Mouse (Mus musculus) neural tube, embryonic 14.5 days (tissue): ENCODE measurements at regions not wholly inside any gene's neighbourhood (a gene's known extent, or its start where the extent isn't known, plus 50 kb on each side); places are given as distances from the start of the nearest gene placed in this dataset.

Source experiments
- ATAC-seq: fragments of 200-750 bp; cut with Nextera tagmentation; 2 replicates; pipeline ENCODE4 v1.8.0; 2017; ENCODE audit warnings: low read depth, mild to moderate bottlenecking, moderate TSS enrichment, moderate library complexity
- H3K27ac ChIP-seq: fragments of 300-500 bp; sonication (generic); 2 replicates; pipeline ENCODE4 v1.5.1; 2014; ENCODE audit warnings: low read depth, mild to moderate bottlenecking, control low read depth, low read length, moderate library complexity, mixed read lengths
- H3K27me3 ChIP-seq: fragments of 300-500 bp; sonication (generic); 2 replicates; pipeline ENCODE4 v1.6.1; 2014; ENCODE audit warnings: low read length; ENCODE audit not compliant: control insufficient read depth, insufficient read depth
- H3K36me3 ChIP-seq: fragments of 300-500 bp; sonication (generic); 2 replicates; pipeline ENCODE4 v1.6.1; 2014; ENCODE audit warnings: low read length, mixed read lengths; ENCODE audit not compliant: control insufficient read depth, insufficient read depth
- H3K4me1 ChIP-seq: fragments of 300-500 bp; sonication (generic); 2 replicates; pipeline ENCODE4 v1.6.1; 2014; ENCODE audit warnings: low read length; ENCODE audit not compliant: control insufficient read depth, insufficient read depth
- H3K4me2 ChIP-seq: fragments of 300-500 bp; sonication (generic); 2 replicates; pipeline ENCODE4 v1.6.1; 2014; ENCODE audit warnings: mild to moderate bottlenecking, low read depth, low read length, control low read depth
- H3K4me3 ChIP-seq: fragments of 300-500 bp; sonication (generic); 2 replicates; pipeline ENCODE4 v1.5.1; 2014; ENCODE audit warnings: low read depth, low read length, control low read depth, mixed read lengths
- H3K9ac ChIP-seq: fragments of 300-500 bp; sonication (generic); replicated peaks from 2 replicates; pipeline ENCODE4 v1.6.1; 2014; ENCODE audit warnings: low read depth, mild to moderate bottlenecking, control low read depth, low read length, mixed read lengths
- H3K9me3 ChIP-seq: fragments of 300-500 bp; sonication (generic); 2 replicates; pipeline ENCODE4 v1.6.1; 2016; ENCODE audit warnings: low read length; ENCODE audit not compliant: control insufficient read depth
- WGBS: fragments of 180-500 bp; shearing (Covaris S2); extraction: QIAGEN DNeasy Blood & Tissue Kit; methylation state at CpG from one replicate; pipeline ENCODE4 v1.1.7; 2014; 5-methylcytosine and 5-hydroxymethylcytosine counted together

DNA sequence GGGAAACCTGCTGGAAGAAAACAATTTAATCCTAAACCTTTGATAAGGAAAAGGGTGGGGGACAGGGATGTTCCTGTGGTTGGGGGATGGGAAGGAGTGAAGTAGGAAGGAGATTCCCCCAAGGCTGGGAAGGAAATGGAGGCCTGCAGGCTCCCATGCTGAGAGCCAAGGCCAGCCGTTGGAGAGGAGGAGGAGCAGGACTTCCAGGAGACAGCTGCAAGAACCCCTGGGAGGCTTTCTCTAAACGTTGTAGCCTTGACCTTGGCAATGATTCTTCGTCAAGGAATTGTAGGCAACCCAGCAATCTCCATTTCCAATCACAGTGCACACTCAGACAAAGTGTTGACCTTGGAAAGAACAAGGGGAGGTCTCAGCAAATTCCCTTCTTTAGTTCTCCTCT is 99.5 kb upstream of the Plcb4 start:
- 53% methylated on average over 3 of the region's 3 CpGs for WGBS
- H3K4me3 ChIP-seq: no peak overlapping the region
- H3K4me2 ChIP-seq: no peak overlapping the region
- no peak for ATAC-seq
- no peaks in the 10 kb centered on the region for H3K36me3 ChIP-seq
- no peaks in the 10 kb centered on the region for H3K27me3 ChIP-seq
- H3K4me1 ChIP-seq: no peaks in the 10 kb centered on the region
- no peak overlapping the region for H3K9ac ChIP-seq
- no peaks in the 10 kb centered on the region for H3K9me3 ChIP-seq
- H3K27ac ChIP-seq: no peak overlapping the region

DNA sequence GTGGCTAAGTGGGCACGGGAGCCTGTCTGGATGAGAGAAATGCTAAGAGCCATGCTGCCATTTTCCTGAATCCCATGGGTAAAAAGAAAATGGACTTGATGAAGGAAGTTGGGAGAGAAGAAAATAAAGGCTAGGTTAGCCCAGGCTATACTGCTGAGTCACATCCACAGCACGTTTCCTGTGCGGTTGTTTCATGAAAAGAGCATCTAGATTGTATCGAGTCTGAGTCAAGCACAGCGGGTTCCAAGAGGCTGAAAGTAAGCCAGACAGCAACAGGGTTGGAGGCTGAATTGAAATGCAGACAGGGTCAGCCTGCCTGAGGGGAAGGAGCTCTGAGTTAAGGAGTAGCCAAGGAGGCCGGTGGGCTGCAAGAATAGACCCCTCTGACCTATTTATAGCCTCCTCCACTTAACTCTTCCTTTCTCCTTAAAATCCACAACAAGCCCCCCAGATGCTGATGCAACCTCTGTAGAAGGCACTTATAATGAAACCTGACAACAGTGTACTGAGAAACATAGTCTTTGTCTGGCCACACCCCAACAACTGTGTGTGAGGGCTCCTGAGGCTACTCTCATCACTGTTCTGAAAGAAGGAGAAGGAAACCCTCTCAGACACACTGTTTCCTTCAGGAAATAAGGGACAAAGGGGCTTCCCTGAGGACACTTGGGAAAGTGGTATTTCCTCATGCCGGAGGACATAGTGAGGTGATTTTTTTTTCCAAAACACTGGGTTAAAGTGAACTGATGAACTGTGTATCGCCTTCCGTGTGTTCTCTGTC is 98.7 kb upstream of the Plcb4 start:
- H3K4me3 ChIP-seq: no peak overlapping the region
- no peak for ATAC-seq
- H3K4me2 ChIP-seq: no peak overlapping the region
- H3K27ac ChIP-seq: no peak overlapping the region
- no peak overlapping the region for H3K9ac ChIP-seq
- H3K27me3 ChIP-seq: no peaks in the 10 kb centered on the region
- 87% methylated on average over 9 of the region's 9 CpGs for WGBS
- H3K36me3 ChIP-seq: no peaks in the 10 kb centered on the region
- no peaks in the 10 kb centered on the region for H3K4me1 ChIP-seq
- no peaks in the 10 kb centered on the region for H3K9me3 ChIP-seq

GRCm38 (mm10) chr2:135560856-135561255 is 98.0 kb upstream of the Plcb4 start:
- no peak overlapping the region for H3K27ac ChIP-seq
- no peaks in the 10 kb centered on the region for H3K9me3 ChIP-seq
- H3K4me2 ChIP-seq: no peak overlapping the region
- no peaks in the 10 kb centered on the region for H3K27me3 ChIP-seq
- H3K4me1 ChIP-seq: no peaks in the 10 kb centered on the region
- ATAC-seq: no peak
- 96% methylated on average over 1 of the region's 1 CpGs for WGBS
- H3K9ac ChIP-seq: no peak overlapping the region
- no peaks in the 10 kb centered on the region for H3K36me3 ChIP-seq
- no peak overlapping the region for H3K4me3 ChIP-seq

DNA sequence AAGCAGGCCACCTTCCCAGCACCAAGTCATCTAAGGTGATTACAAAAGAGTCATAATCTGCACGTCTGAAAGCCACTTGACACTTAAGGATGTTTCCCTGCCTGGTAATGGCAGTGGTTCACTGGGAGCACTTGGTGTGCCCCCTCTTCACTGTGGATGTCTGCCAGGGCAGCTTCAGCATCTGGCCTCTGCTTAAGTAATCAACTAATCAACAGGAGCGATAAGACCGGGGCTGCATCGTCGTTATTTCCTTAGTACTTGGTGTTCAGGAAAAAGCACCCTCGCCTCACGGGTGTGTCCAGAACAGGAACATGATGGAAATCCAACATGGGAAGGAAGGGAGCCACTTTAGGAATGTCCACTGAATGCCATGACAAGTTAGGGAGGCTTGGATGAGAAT is 97.1 kb upstream of the Plcb4 start:
- Histone ChIP-seq H3K27ac (no peak overlapping the region), H3K9ac (no peak overlapping the region), H3K27me3 (no peaks in the 10 kb centered on the region), H3K4me2 (no peak overlapping the region), H3K36me3 (no peaks in the 10 kb centered on the region), H3K9me3 (no peaks in the 10 kb centered on the region), H3K4me1 (no peaks in the 10 kb centered on the region), H3K4me3 (no peak overlapping the region)
- ATAC-seq: no peak
- WGBS: 78% methylated on average over 7 of the region's 7 CpGs

- ATAC-seq: no peak
- no peak overlapping the region for H3K27ac ChIP-seq
- H3K36me3 ChIP-seq: no peaks in the 10 kb centered on the region
- no peaks in the 10 kb centered on the region for H3K27me3 ChIP-seq
- H3K9me3 ChIP-seq: no peaks in the 10 kb centered on the region
- H3K4me1 ChIP-seq: no peaks in the 10 kb centered on the region
- no peak overlapping the region for H3K9ac ChIP-seq
- no peak overlapping the region for H3K4me3 ChIP-seq
- 84% methylated on average over 10 of the region's 10 CpGs for WGBS
- H3K4me2 ChIP-seq: no peak overlapping the region
Measured at GRCm38 (mm10) chr2:135562140-135562890, 96.5 kb upstream of the Plcb4 start.

- Histone ChIP-seq H3K27ac (no peak overlapping the region), H3K27me3 (no peaks in the 10 kb centered on the region), H3K4me3 (no peak overlapping the region), H3K36me3 (no peaks in the 10 kb centered on the region), H3K9me3 (no peaks in the 10 kb centered on the region), H3K4me1 (no peaks in the 10 kb centered on the region), H3K9ac (no peak overlapping the region), H3K4me2 (no peak overlapping the region)
- ATAC-seq: no peak
- 71% methylated on average over 4 of the region's 4 CpGs for WGBS
Measured at GRCm38 (mm10) chr2:135564231-135564630, 94.6 kb upstream of the Plcb4 start.

DNA sequence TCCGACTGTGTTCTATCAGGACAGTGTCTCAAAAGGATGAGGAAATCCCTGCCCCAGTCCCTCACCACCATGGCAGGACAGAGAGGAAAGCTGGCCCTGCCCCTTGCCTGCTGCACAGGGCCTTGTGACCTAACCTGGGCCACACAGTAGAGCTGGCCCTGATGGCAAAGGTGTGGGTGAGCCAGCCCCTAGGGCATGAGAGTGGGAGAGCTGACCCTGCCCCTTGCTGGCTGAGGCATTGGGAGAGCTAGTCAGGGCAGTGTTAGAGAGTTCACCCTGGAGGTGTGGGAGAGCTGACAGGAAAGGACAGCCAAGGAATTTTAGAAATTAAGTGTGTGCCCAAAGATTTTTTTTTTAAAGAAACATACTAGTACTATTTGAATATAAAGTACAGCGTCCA is 90.5 kb upstream of the Plcb4 start:
- no peak overlapping the region for H3K9ac ChIP-seq
- H3K4me2 ChIP-seq: no peak overlapping the region
- H3K27ac ChIP-seq: no peak overlapping the region
- no peaks in the 10 kb centered on the region for H3K9me3 ChIP-seq
- H3K4me3 ChIP-seq: no peak overlapping the region
- ATAC-seq: no peak
- H3K4me1 ChIP-seq: no peaks in the 10 kb centered on the region
- no peaks in the 10 kb centered on the region for H3K36me3 ChIP-seq
- no peaks in the 10 kb centered on the region for H3K27me3 ChIP-seq
- WGBS: 90% methylated on average over 2 of the region's 2 CpGs

DNA sequence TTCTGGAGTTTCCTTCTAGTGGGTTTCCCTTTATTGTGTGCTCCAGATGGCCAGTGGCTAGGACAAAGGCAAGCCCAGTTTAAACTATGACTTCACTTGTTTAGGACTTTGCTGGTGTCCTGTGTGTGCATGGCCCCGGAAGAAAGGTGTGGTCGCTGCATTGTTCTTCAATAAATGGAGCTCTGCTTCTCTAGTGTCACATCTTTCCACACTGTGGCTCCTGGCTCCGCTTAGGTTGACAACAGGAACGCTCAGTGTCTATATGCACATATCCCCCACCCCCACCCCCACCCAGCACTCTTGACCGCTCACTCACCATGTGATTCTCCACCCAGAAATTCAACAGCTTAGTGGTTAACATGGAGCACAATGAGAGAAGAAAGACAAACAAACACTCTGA is 87.2 kb upstream of the Plcb4 start:
- no peak for ATAC-seq
- Histone ChIP-seq H3K4me3 (no peak overlapping the region), H3K4me1 (no peaks in the 10 kb centered on the region), H3K4me2 (no peak overlapping the region), H3K9me3 (no peaks in the 10 kb centered on the region), H3K27ac (no peak overlapping the region), H3K27me3 (no peaks in the 10 kb centered on the region), H3K36me3 (no peaks in the 10 kb centered on the region), H3K9ac (no peak overlapping the region)
- 76% methylated on average over 5 of the region's 5 CpGs for WGBS

DNA sequence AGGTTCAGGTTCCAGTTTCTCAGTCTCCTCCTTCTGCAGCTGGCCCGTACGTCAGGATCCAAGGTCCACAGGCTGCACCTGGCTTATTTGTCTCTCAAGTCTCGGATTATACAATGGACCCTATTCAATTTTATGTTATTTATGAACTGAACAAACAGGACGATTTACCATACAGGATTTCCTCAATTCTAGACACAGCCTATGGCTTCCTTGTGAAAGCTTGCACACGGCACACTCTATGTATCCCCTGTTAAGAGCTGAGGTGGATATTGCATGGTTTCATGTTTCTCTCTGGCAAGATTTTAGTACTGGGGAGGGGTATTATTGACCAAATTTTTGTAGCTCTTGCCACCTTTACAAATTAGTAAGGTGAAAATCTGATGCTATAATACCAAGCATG is 81.6 kb upstream of the Plcb4 start:
- Histone ChIP-seq H3K4me2 (no peak overlapping the region), H3K4me1 (no peaks in the 10 kb centered on the region), H3K27ac (no peak overlapping the region), H3K36me3 (no peaks in the 10 kb centered on the region), H3K4me3 (no peak overlapping the region), H3K9me3 (no peaks in the 10 kb centered on the region), H3K27me3 (no peaks in the 10 kb centered on the region), H3K9ac (no peak overlapping the region)
- no peak for ATAC-seq
- WGBS: 77% methylated on average over 5 of the region's 5 CpGs
